Mouse (Mus musculus) myocyte (in vitro differentiated cells): ENCODE measurements at regions not wholly inside any gene's neighbourhood (a gene's known extent, or its start where the extent isn't known, plus 50 kb on each side); places are given as distances from the start of the nearest gene placed in this dataset.
A peak's percentile ranks its signal among the peaks of the same experiment; 100 is the strongest.

ENCODE experiments used
- H3K27me3 ChIP-seq: one replicate; pipeline ENCODE4 v1.6.1; 2011; ENCODE audit not compliant: control insufficient read depth, insufficient read depth, insufficient read length
- H3K36me3 ChIP-seq: one replicate; pipeline ENCODE4 v1.6.1; 2011; ENCODE audit not compliant: control insufficient read depth, insufficient read depth
- H3K4me2 ChIP-seq: one replicate; pipeline ENCODE4 v1.6.1; 2011; ENCODE audit warnings: low read depth, control low read depth
- H3K4me3 ChIP-seq: one replicate; pipeline ENCODE4 v1.5.1; 2011; ENCODE audit warnings: mild to moderate bottlenecking, control low read depth, moderate library complexity
- H3K79me2 ChIP-seq: one replicate; pipeline ENCODE4 v1.6.1; 2011; ENCODE audit not compliant: control insufficient read depth, insufficient read depth
- H3ac ChIP-seq: one replicate; pipeline ENCODE4 v1.6.1; 2011; ENCODE audit not compliant: control insufficient read depth, insufficient read length
- CEBPB ChIP-seq: IDR thresholded peaks from 2 replicates; pipeline ENCODE4 v1.6.1; 2011; ENCODE audit warnings: mild to moderate bottlenecking, moderate library complexity; ENCODE audit not compliant: poor library complexity, insufficient read depth, severe bottlenecking
- E2F4 ChIP-seq: IDR thresholded peaks from one replicate; pipeline ENCODE4 v1.6.1; 2011; ENCODE audit warnings: mild to moderate bottlenecking, control low read depth, moderate library complexity; ENCODE audit not compliant: insufficient read depth
- MAX ChIP-seq: IDR thresholded peaks from one replicate; pipeline ENCODE4 v1.6.1; 2011; ENCODE audit warnings: low read depth, mild to moderate bottlenecking, control low read depth
- MYOD1 ChIP-seq, 3 experiments: IDR thresholded peaks; one replicate each; pipeline ENCODE4 v1.6.1; 2011; ENCODE audit warnings: control low read depth in 2 of 3, low read depth in 2 of 3, mild to moderate bottlenecking in 2 of 3, moderate library complexity in 1 of 3; ENCODE audit not compliant: insufficient read length in 2 of 3, control insufficient read depth in 1 of 3
- MYOG ChIP-seq, 3 experiments: IDR thresholded peaks; one replicate each; pipeline ENCODE4 v1.6.1; 2011; ENCODE audit warnings: control low read depth in 2 of 3, low read depth in 2 of 3, mild to moderate bottlenecking in 2 of 3; ENCODE audit not compliant: insufficient read length in 2 of 3, control insufficient read depth in 1 of 3, insufficient read depth in 1 of 3
- POLR2A ChIP-seq: IDR thresholded peaks from one replicate; pipeline ENCODE4 v1.6.1; 2011; ENCODE audit warnings: low read depth, mild to moderate bottlenecking, control low read depth, moderate library complexity; ENCODE audit not compliant: insufficient read length
- POLR2AphosphoS2 ChIP-seq: IDR thresholded peaks from one replicate; pipeline ENCODE4 v1.6.1; 2011; ENCODE audit warnings: low read depth, control low read depth; ENCODE audit not compliant: insufficient read length
- REST ChIP-seq: IDR thresholded peaks from one replicate; pipeline ENCODE4 v1.6.1; 2011; ENCODE audit warnings: mild to moderate bottlenecking, control low read depth, moderate library complexity; ENCODE audit not compliant: insufficient read depth, insufficient read length
- SRF ChIP-seq: IDR thresholded peaks from one replicate; pipeline ENCODE4 v1.6.1; 2011; ENCODE audit warnings: low read depth; ENCODE audit not compliant: control insufficient read depth, insufficient read length
- TCF12 ChIP-seq: IDR thresholded peaks from one replicate; pipeline ENCODE4 v1.6.1; 2011; ENCODE audit warnings: mild to moderate bottlenecking, control low read depth; ENCODE audit not compliant: poor library complexity, insufficient read depth, severe bottlenecking
- TCF3 ChIP-seq: IDR thresholded peaks from one replicate; pipeline ENCODE4 v1.6.1; 2011; ENCODE audit warnings: low read depth, control low read depth; ENCODE audit not compliant: insufficient read length
- USF1 ChIP-seq: IDR thresholded peaks from one replicate; pipeline ENCODE4 v1.6.1; 2011; ENCODE audit warnings: low read depth, mild to moderate bottlenecking, control low read depth, moderate library complexity

DNA sequence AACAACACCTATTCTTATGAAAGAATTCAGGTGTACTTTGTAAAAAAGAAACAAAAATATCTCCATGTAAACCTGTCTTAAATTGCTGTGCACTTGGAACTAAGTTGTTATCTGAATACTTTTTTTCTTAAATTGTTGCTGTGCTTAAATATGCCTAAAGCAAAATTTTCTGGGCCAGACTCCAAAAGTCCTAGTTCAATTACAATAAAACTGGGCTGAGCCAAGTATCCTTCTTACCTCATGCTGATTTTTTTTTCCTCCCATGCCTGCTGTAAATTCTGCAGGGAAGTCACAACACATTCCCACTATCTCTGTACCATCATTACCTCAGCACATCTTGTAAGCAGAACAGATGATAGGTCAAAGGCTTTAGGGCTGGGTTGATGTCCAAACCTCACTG, 364.9 kb upstream of the Cdh10 start:
- no peak for TF ChIP-seq CEBPB
- no peak for TF ChIP-seq POLR2A
- TF ChIP-seq REST: no peak
- no peak for TF ChIP-seq SRF
- TF ChIP-seq TCF12: no peak
- TF ChIP-seq E2F4: no peak
- no peak for TF ChIP-seq MYOG (IDR thresholded peaks at IDR 0.05; ENCODE audit: control insufficient read depth in 1 of 3, insufficient read depth in 1 of 3, insufficient read length in 2 of 3, low read depth in 2 of 3)
- no peak for TF ChIP-seq MYOD1 (IDR thresholded peaks at IDR 0.05; ENCODE audit: control insufficient read depth in 1 of 3, insufficient read length in 2 of 3, low read depth in 2 of 3)
- no peak for TF ChIP-seq USF1
- no peak for TF ChIP-seq TCF3
- TF ChIP-seq MAX: no peak
- TF ChIP-seq POLR2AphosphoS2: no peak
- H3ac ChIP-seq: no peak overlapping the region
- H3K36me3 ChIP-seq: no peaks in the 10 kb centered on the region
- H3K4me2 ChIP-seq: no peak overlapping the region
- H3K27me3 ChIP-seq: no peaks in the 10 kb centered on the region
- no peaks in the 10 kb centered on the region for H3K79me2 ChIP-seq
- no peak overlapping the region for H3K4me3 ChIP-seq

DNA sequence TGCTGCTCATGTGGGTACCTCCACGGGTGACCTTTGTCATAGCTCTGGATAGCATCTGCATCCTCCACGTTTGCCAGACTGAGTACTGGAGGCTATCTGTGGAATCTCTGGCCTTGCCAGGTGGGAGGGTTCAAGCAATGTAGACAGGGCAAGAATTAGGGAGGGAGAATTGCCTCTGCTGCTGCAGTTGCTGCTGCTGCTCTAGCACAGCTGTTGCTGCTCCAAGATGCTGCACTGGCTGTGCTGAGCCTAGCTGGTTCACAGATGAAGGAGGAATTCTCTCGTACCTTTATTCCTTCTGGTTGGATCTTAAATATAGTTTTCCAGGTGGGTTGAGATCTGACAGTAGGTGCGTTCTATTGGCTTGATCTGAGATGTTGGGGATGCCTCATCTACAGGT, 336.4 kb upstream of the Cdh10 start:
- Histone ChIP-seq H3K27me3 (no peaks in the 10 kb centered on the region), H3K4me2 (no peak overlapping the region), H3ac (no peak overlapping the region), H3K79me2 (no peaks in the 10 kb centered on the region), H3K36me3 (no peaks in the 10 kb centered on the region), H3K4me3 (no peak overlapping the region)
- TF ChIP-seq TCF12 (no peak), POLR2A (no peak), MYOG (IDR thresholded peaks at IDR 0.05; ENCODE audit: control insufficient read depth in 1 of 3, insufficient read depth in 1 of 3, insufficient read length in 2 of 3, low read depth in 2 of 3) (peak in 2 of 3 experiments; percentile 53 to 71), REST (no peak), TCF3 (no peak), POLR2AphosphoS2 (no peak), USF1 (no peak), E2F4 (no peak), MYOD1 (IDR thresholded peaks at IDR 0.05; ENCODE audit: control insufficient read depth in 1 of 3, insufficient read length in 2 of 3, low read depth in 2 of 3) (peak in 2 of 3 experiments; percentile 68 to 72), CEBPB (no peak), SRF (no peak), MAX (no peak)

DNA sequence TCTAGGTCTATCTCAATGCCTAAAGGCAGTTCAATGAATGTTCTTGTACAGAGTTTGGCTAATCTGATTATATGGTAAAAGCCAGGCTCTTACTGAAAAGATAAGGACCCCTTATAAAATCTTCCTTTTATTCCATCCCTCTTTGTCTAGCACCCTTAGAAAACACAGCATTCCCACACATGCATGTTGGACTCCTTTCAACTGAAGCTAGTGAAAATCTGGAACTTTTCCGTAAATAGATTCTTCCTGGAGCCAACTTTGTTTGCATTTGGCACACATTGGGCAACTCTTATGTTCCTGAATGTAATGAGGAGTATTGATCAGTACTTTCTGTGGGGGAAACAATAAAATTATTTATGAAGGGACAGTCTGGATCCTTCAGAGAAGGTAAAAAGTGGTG, 307.1 kb upstream of the Cdh10 start:
- Histone ChIP-seq H3ac (no peak overlapping the region), H3K36me3 (no peaks in the 10 kb centered on the region), H3K27me3 (no peaks in the 10 kb centered on the region), H3K4me2 (no peak overlapping the region), H3K79me2 (no peaks in the 10 kb centered on the region), H3K4me3 (no peak overlapping the region)
- TF ChIP-seq CEBPB: no peak
- TF ChIP-seq POLR2A: no peak
- no peak for TF ChIP-seq POLR2AphosphoS2
- TF ChIP-seq REST: no peak

DNA sequence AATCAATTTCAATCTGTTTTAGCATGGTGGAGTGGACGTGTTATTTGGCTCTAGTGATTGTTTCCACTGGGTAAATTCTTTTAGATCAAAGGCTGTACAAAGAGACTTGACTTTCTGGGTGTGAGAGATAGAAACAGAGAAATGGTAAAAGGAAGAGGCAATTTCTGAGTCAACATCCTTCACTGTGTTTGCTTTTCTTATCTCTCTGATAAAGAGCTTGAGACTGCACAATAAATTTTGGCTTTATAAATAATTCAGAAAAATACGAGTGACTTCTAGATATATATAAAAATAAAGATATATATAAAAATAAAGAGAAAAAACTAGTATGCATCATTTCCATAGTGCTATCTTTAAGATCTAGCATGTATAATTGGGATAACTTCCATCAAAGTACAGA, 301.0 kb upstream of the Cdh10 start:
- no peak overlapping the region for H3K4me2 ChIP-seq
- no peaks in the 10 kb centered on the region for H3K27me3 ChIP-seq
- H3K36me3 ChIP-seq: no peaks in the 10 kb centered on the region
- no peak for TF ChIP-seq SRF
- TF ChIP-seq POLR2A: no peak
- TF ChIP-seq MAX: no peak
- no peak for TF ChIP-seq REST
- TF ChIP-seq POLR2AphosphoS2: no peak
- TF ChIP-seq USF1: no peak
- no peak for TF ChIP-seq TCF12
- no peak for TF ChIP-seq MYOG (IDR thresholded peaks at IDR 0.05; ENCODE audit: control insufficient read depth in 1 of 3, insufficient read depth in 1 of 3, insufficient read length in 2 of 3, low read depth in 2 of 3)
- no peak for TF ChIP-seq CEBPB
- no peak for TF ChIP-seq TCF3
- TF ChIP-seq E2F4: no peak
- H3K4me3 ChIP-seq: no peak overlapping the region
- no peaks in the 10 kb centered on the region for H3K79me2 ChIP-seq
- no peak overlapping the region for H3ac ChIP-seq

DNA sequence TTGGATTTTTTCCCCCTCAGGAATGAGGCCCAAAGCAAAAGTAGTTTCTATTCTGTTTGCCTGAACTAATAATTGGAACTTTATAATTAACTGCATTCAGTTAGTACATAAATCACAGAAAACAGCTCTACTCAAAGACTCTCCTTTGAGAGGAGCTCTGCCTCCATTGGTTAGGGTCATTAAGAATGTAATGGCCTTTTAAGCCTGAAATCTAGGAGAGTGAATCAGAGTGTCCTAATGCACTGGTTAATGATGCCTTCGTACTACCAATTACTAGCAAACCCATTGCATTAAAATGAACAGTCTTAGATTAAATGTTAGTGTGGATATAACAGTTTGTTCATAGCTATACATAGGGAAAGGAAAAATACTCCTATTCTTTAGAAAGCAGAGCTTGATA, 262.3 kb upstream of the Cdh10 start:
- no peaks in the 10 kb centered on the region for H3K27me3 ChIP-seq
- TF ChIP-seq SRF (no peak), POLR2A (no peak), TCF12 (no peak), REST (no peak), MYOD1 (IDR thresholded peaks at IDR 0.05; ENCODE audit: control insufficient read depth in 1 of 3, insufficient read length in 2 of 3, low read depth in 2 of 3) (no peak), MYOG (IDR thresholded peaks at IDR 0.05; ENCODE audit: control insufficient read depth in 1 of 3, insufficient read depth in 1 of 3, insufficient read length in 2 of 3, low read depth in 2 of 3) (no peak), TCF3 (no peak), E2F4 (no peak), USF1 (no peak), POLR2AphosphoS2 (no peak), MAX (no peak)
- no peaks in the 10 kb centered on the region for H3K79me2 ChIP-seq
- H3K4me3 ChIP-seq: no peak overlapping the region
- H3K4me2 ChIP-seq: no peak overlapping the region
- no peak overlapping the region for H3ac ChIP-seq
- no peaks in the 10 kb centered on the region for H3K36me3 ChIP-seq
